Comparison of ENCODE assay signal across 22 mouse cellular contexts in the genomic region with DNA sequence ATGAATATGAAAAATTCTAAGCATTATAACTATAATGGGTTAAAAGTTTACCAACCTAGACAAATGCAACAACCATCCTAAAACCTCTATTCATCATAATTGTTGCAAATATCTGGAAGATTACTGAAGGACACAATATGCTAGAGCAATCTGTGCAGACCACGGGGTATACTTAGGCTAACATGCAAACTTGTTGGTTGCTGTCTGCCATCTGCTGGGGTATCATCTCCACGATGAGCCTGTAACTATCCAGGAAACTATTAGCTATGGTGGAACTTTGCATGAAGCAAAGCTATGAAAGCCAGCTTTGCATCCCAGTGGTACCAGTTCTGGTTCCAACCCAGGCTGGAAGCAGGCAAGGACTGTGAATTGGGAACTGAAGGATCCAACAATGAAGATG. TPM values are rescaled to one million over a fixed set of nuclear protein-coding genes. Genes with fewer than 3 reads are reported as not detected.
DNase-seq lines count a peak whose midpoint lies in the region; ATAC-seq and TF ChIP-seq lines count a peak whose summit lies in the region.
"Had no signal": no experiment of that assay in that cellular context is flagged by ENCODE, and none has a peak within 500 bp of the region (broad histone marks: within the 10 kb centered on the region; RNA-seq: fewer than 3 reads in every experiment).

No protein-coding gene starts in this region.

- no peak for TF ChIP-seq EP300 in lung, postnatal 0 days (IDR thresholded peaks at IDR 0.05)
- TF ChIP-seq EP300 in stomach, postnatal 0 days (optimal IDR thresholded peaks at IDR 0.05), result no peak

- TF ChIP-seq POLR2A in brain, embryonic 14.5 days (IDR thresholded peaks at IDR 0.05; ENCODE audit: borderline replicate concordance, extremely low read depth, insufficient read depth, insufficient read length, poor library complexity, severe bottlenecking), result no peak

- H3K4me3 ChIP-seq in forebrain, embryonic 16.5 days (replicated peaks; ENCODE audit: low read length), result no peak overlapping the region
- no peak overlapping the region for H3K4me3 ChIP-seq in forebrain, embryonic 11.5 days (ENCODE audit: low read depth, low read length)
- H3K4me3 ChIP-seq in lung, postnatal 0 days (ENCODE audit: low read depth, low read length), result no peak overlapping the region
- no peak overlapping the region for H3K4me3 ChIP-seq in stomach, postnatal 0 days (ENCODE audit: low read depth, low read length)
- H3K4me3 ChIP-seq: limb, embryonic 10.5 days; liver, embryonic 13.5 days; neural tube, embryonic 15.5 days; stomach, embryonic 15.5 days had no signal

- no peaks in the 10 kb centered on the region for H3K27me3 ChIP-seq in forebrain, embryonic 16.5 days (replicated peaks; ENCODE audit: control insufficient read depth, insufficient read depth, low read length)
- H3K27me3 ChIP-seq in forebrain, embryonic 11.5 days (ENCODE audit: control insufficient read depth, insufficient read depth, low read length), result no peaks in the 10 kb centered on the region
- H3K27me3 ChIP-seq in lung, postnatal 0 days (replicated peaks; ENCODE audit: insufficient read depth, low read length), result no peaks in the 10 kb centered on the region
- H3K27me3 ChIP-seq in stomach, postnatal 0 days (ENCODE audit: control insufficient read depth, insufficient read depth, low read length), result no peaks in the 10 kb centered on the region
- H3K27me3 ChIP-seq: liver, embryonic 13.5 days; neural tube, embryonic 15.5 days; stomach, embryonic 15.5 days had no signal

- TF ChIP-seq CTCF in lung, postnatal 0 days (IDR thresholded peaks at IDR 0.05), result 0 out of 2 replicates have a peak, but pooled peaks have one; percentile 9
- peak; percentile 21; the same call in 1 of the 2 replicates for TF ChIP-seq CTCF in brain, embryonic 14.5 days (IDR thresholded peaks at IDR 0.05; ENCODE audit: borderline replicate concordance, extremely low read depth, insufficient read depth, insufficient read length)
- peak; percentile 51 for TF ChIP-seq CTCF in stomach, postnatal 0 days (IDR thresholded peaks at IDR 0.05; ENCODE audit: low read depth)

- H3K4me2 ChIP-seq in forebrain, embryonic 16.5 days (ENCODE audit: low read length), result no peak overlapping the region
- H3K4me2 ChIP-seq in forebrain, embryonic 11.5 days (ENCODE audit: low read depth, low read length, severe bottlenecking), result no peak overlapping the region
- no peak overlapping the region for H3K4me2 ChIP-seq in lung, postnatal 0 days (replicated peaks; ENCODE audit: low read depth, low read length)
- no peak overlapping the region for H3K4me2 ChIP-seq in stomach, postnatal 0 days (replicated peaks; ENCODE audit: low read depth)
- H3K4me2 ChIP-seq: hindbrain, embryonic 14.5 days; liver, embryonic 13.5 days; neural tube, embryonic 15.5 days; stomach, embryonic 15.5 days had no signal

- H3K36me3 ChIP-seq in forebrain, embryonic 16.5 days (ENCODE audit: control insufficient read depth, insufficient read depth), result no peaks in the 10 kb centered on the region
- no peaks in the 10 kb centered on the region for H3K36me3 ChIP-seq in forebrain, embryonic 11.5 days (ENCODE audit: control insufficient read depth, insufficient read depth, low read length)
- no peaks in the 10 kb centered on the region for H3K36me3 ChIP-seq in lung, postnatal 0 days (ENCODE audit: insufficient read depth, low read length)
- H3K36me3 ChIP-seq in stomach, postnatal 0 days (ENCODE audit: control insufficient read depth, insufficient read depth, low read length), result no peaks in the 10 kb centered on the region
- H3K36me3 ChIP-seq: G1E; limb, embryonic 10.5 days; liver, embryonic 13.5 days; neural tube, embryonic 15.5 days; stomach, embryonic 15.5 days had no signal

- H3K9ac ChIP-seq in forebrain, embryonic 16.5 days (replicated peaks; ENCODE audit: low read depth, low read length), result no peak overlapping the region
- H3K9ac ChIP-seq in forebrain, embryonic 11.5 days (ENCODE audit: low read length), result no peak overlapping the region
- H3K9ac ChIP-seq in lung, postnatal 0 days (replicated peaks; ENCODE audit: low read depth), result no peak overlapping the region
- H3K9ac ChIP-seq in stomach, postnatal 0 days (ENCODE audit: low read length), result no peak overlapping the region
- H3K9ac ChIP-seq: hindbrain, embryonic 14.5 days; liver, embryonic 13.5 days; neural tube, embryonic 15.5 days; stomach, embryonic 15.5 days had no signal

- peak; percentile 59; the same call in 1 of the 2 replicates for ATAC-seq in forebrain, embryonic 16.5 days
- no peak for ATAC-seq in forebrain, embryonic 11.5 days (replicated peaks; ENCODE audit: low FRiP score)
- no peak for ATAC-seq in lung, postnatal 0 days
- ATAC-seq in stomach, postnatal 0 days (ENCODE audit: low FRiP score, low TSS enrichment), result no peak

- no peak overlapping the region for H3K27ac ChIP-seq in forebrain, embryonic 16.5 days (ENCODE audit: low read length)
- H3K27ac ChIP-seq in forebrain, embryonic 11.5 days (ENCODE audit: low read depth, low read length), result no peak overlapping the region
- no peak overlapping the region for H3K27ac ChIP-seq in lung, postnatal 0 days (ENCODE audit: low read length)
- H3K27ac ChIP-seq in stomach, postnatal 0 days (replicated peaks), result no peak overlapping the region
- H3K27ac ChIP-seq: hindbrain, embryonic 14.5 days; limb, embryonic 10.5 days; liver, embryonic 13.5 days; neural tube, embryonic 15.5 days; stomach, embryonic 15.5 days had no signal

- 61% methylated on average over 2 of the region's 2 CpGs for WGBS in forebrain, embryonic 16.5 days
- 83% methylated on average over 2 of the region's 2 CpGs for WGBS in forebrain, embryonic 11.5 days
- 72% methylated on average over 2 of the region's 2 CpGs for WGBS in lung, postnatal 0 days
- WGBS in stomach, postnatal 0 days, result 70% methylated on average over 2 of the region's 2 CpGs

- DNase-seq in forebrain, embryonic 11.5 days (ENCODE audit: low spot score), result no peak
- no peak for DNase-seq in lung, postnatal 0 days (ENCODE audit: low spot score)
- DNase-seq in lung, postnatal 25 days (ENCODE audit: low spot score), result no peak
- peak; percentile 57 for DNase-seq in brain, embryonic 14.5 days (ENCODE audit: low read depth)
- no peak for DNase-seq in stomach, postnatal 0 days (ENCODE audit: low spot score)
- DNase-seq in ovary, postnatal 36 days (ENCODE audit: low spot score), result no peak
- DNase-seq: adrenal gland, postnatal 14 days; gastrocnemius, postnatal 25 days; heart, postnatal 10 days; kidney, adult 2 months; kidney, postnatal 4 days; liver, embryonic 13.5 days; lung, postnatal 10 days; retina, postnatal 1 day; spleen, adult 18-20 months; thymus, postnatal 36 days had no signal

- no peaks in the 10 kb centered on the region for H3K9me3 ChIP-seq in forebrain, embryonic 16.5 days (ENCODE audit: control insufficient read depth, low read length)
- H3K9me3 ChIP-seq in forebrain, embryonic 11.5 days (ENCODE audit: control insufficient read depth, low read length), result no peaks in the 10 kb centered on the region
- H3K9me3 ChIP-seq in lung, postnatal 0 days (ENCODE audit: low read length), result no peaks in the 10 kb centered on the region
- no peaks in the 10 kb centered on the region for H3K9me3 ChIP-seq in stomach, postnatal 0 days (ENCODE audit: control insufficient read depth, low read length)
- H3K9me3 ChIP-seq: G1E; limb, embryonic 10.5 days; liver, embryonic 13.5 days; neural tube, embryonic 15.5 days; stomach, embryonic 15.5 days had no signal

- no peaks in the 10 kb centered on the region for H3K4me1 ChIP-seq in forebrain, embryonic 16.5 days (replicated peaks; ENCODE audit: control insufficient read depth, insufficient read depth, low read length)
- no peaks in the 10 kb centered on the region for H3K4me1 ChIP-seq in forebrain, embryonic 11.5 days (replicated peaks; ENCODE audit: control insufficient read depth, insufficient read depth, low read length)
- H3K4me1 ChIP-seq in lung, postnatal 0 days (ENCODE audit: insufficient read depth, low read depth, low read length), result no peaks in the 10 kb centered on the region
- no peaks in the 10 kb centered on the region for H3K4me1 ChIP-seq in stomach, postnatal 0 days (replicated peaks; ENCODE audit: control insufficient read depth, insufficient read depth)
- H3K4me1 ChIP-seq: limb, embryonic 10.5 days; liver, embryonic 13.5 days; neural tube, embryonic 15.5 days; stomach, embryonic 15.5 days had no signal

RNA-seq across cellular contexts. Expression of a gene that starts 24.1 kb away (rescaled TPM):
- 69.8 and 80.4 TPM in 2 replicates for polyA plus RNA-seq in forebrain, embryonic 16.5 days (2015; fragmentation: Nextera tagmentation; extraction: Ambion mirVana)
- polyA plus RNA-seq in forebrain, embryonic 11.5 days (2014; fragmentation: Nextera tagmentation; extraction: Ambion mirVana), result 31.5 and 33.1 TPM in 2 replicates
- 20.0 and 25.1 TPM in 2 replicates for polyA plus RNA-seq in lung, postnatal 0 days (2015; fragmentation: Nextera tagmentation; extraction: Ambion mirVana)
- polyA plus RNA-seq in brain, embryonic 14.5 days (2012; rRNA removed), result 47.8 and 78.6 TPM in 2 replicates
- 10.7 and 12.1 TPM in 2 replicates for polyA plus RNA-seq in stomach, postnatal 0 days (2015; fragmentation: Nextera tagmentation; extraction: Ambion mirVana)
- polyA plus RNA-seq: G1E had no signal

RNA-seq across cellular contexts. Expression of a gene that starts 54.5 kb away (rescaled TPM):
- 102 and 104 TPM in 2 replicates for polyA plus RNA-seq in forebrain, embryonic 16.5 days (2015; fragmentation: Nextera tagmentation; extraction: Ambion mirVana)
- polyA plus RNA-seq in forebrain, embryonic 11.5 days (2014; fragmentation: Nextera tagmentation; extraction: Ambion mirVana), result 44.2 and 49.0 TPM in 2 replicates
- 1.6 and 2.1 TPM in 2 replicates for polyA plus RNA-seq in lung, postnatal 0 days (2015; fragmentation: Nextera tagmentation; extraction: Ambion mirVana)
- polyA plus RNA-seq in brain, embryonic 14.5 days (2012; rRNA removed), result 190 and 227 TPM in 2 replicates
- polyA plus RNA-seq in stomach, postnatal 0 days (2015; fragmentation: Nextera tagmentation; extraction: Ambion mirVana), result 2.0 and 2.3 TPM in 2 replicates
- polyA plus RNA-seq: G1E had no signal

Comparison
In these comparisons a context has a peak if more than half of its experiments do, and no peak if none do; other contexts are left out.
1. RNA of a gene that starts 54.5 kb away (polyA plus RNA-seq): 190 to 227 TPM in brain, embryonic 14.5 days, 102 to 104 TPM in forebrain, embryonic 16.5 days and 44.2 to 49.0 TPM in forebrain, embryonic 11.5 days; 2.0 to 2.3 TPM in stomach, postnatal 0 days and 1.6 to 2.1 TPM in lung, postnatal 0 days; every median in the first group is over 10 times any median in the second.
2. Peak in every context shown above with its lines, with median percentiles within 50 percentile points of each other: CTCF ChIP-seq.